In the genomic region with DNA sequence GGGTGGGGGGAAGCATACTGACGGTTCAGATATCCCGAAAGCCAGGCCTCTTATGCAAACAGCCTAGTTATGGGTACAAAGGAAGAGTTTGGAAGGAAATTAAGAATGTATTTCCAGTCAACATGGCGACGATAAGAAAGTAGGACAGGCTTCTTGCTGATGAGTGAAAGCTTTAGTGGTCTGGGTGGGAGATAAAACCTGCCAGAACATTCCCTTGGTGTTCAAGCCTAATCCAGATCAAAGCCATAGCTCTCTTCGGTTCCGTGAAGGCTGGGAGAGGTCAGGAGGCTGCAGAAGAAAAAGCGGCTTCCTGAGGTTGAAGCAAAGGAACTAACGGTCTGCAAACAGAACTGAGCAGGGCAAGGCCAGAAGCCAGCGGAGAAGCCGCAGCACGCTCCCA, we compare ENCODE assay signal across 10 mouse cellular contexts. TPM values are rescaled to one million over a fixed set of nuclear protein-coding genes. Genes with fewer than 3 reads are reported as not detected.
DNase-seq lines count a peak whose midpoint lies in the region; ATAC-seq and TF ChIP-seq lines count a peak whose summit lies in the region.
"Had no signal": no experiment of that assay in that cellular context is flagged by ENCODE, and none has a peak within 500 bp of the region (broad histone marks: within the 10 kb centered on the region; RNA-seq: fewer than 3 reads in every experiment).

No protein-coding gene starts in this region.

- H3K27me3 ChIP-seq in heart, embryonic 13.5 days (replicated peaks) = peaks cover 23% of the 10 kb centered on the region
- peaks cover 13% of the 10 kb centered on the region for H3K27me3 ChIP-seq in heart, embryonic 11.5 days (ENCODE audit: control insufficient read depth, insufficient read depth, low read length)
- no peaks in the 10 kb centered on the region for H3K27me3 ChIP-seq in lung, embryonic 16.5 days (ENCODE audit: control insufficient read depth, insufficient read depth, low read depth, low read length)
- H3K27me3 ChIP-seq in embryonic facial prominence, embryonic 14.5 days (replicated peaks; ENCODE audit: control insufficient read depth, insufficient read depth, low read length) = no peaks in the 10 kb centered on the region
- 0 out of 2 replicates have a peak, but pooled peaks cover 2% of the 10 kb centered on the region for H3K27me3 ChIP-seq in liver, postnatal 0 days (ENCODE audit: insufficient read depth, low read length)

- peaks cover 25% of the 10 kb centered on the region for H3K4me1 ChIP-seq in heart, embryonic 13.5 days
- H3K4me1 ChIP-seq in heart, embryonic 11.5 days (ENCODE audit: control insufficient read depth, insufficient read depth, low read length) = no peaks in the 10 kb centered on the region
- H3K4me1 ChIP-seq in lung, embryonic 16.5 days (replicated peaks; ENCODE audit: control insufficient read depth, insufficient read depth, low read length) = peaks cover 14% of the 10 kb centered on the region
- peaks cover 15% of the 10 kb centered on the region for H3K4me1 ChIP-seq in embryonic facial prominence, embryonic 14.5 days (ENCODE audit: control insufficient read depth, insufficient read depth, low read length)
- peaks cover 3% of the 10 kb centered on the region; the same call in 1 of the 2 replicates for H3K4me1 ChIP-seq in liver, postnatal 0 days (ENCODE audit: insufficient read depth)

- 0 out of 2 replicates have a peak overlapping the region, but pooled peaks have one; percentile 15 for H3K9ac ChIP-seq in heart, embryonic 13.5 days
- no peak overlapping the region for H3K9ac ChIP-seq in heart, embryonic 11.5 days (ENCODE audit: low read depth, low read length)
- H3K9ac ChIP-seq in lung, embryonic 16.5 days (ENCODE audit: low read length) = peak overlapping the region; percentile 24
- H3K9ac ChIP-seq in embryonic facial prominence, embryonic 14.5 days (ENCODE audit: low read depth, low read length) = no peak overlapping the region
- H3K9ac ChIP-seq in liver, postnatal 0 days (replicated peaks) = no peak overlapping the region

- no peak overlapping the region for H3K4me3 ChIP-seq in heart, embryonic 13.5 days
- no peak overlapping the region for H3K4me3 ChIP-seq in heart, embryonic 11.5 days (ENCODE audit: low read depth, low read length)
- H3K4me3 ChIP-seq in lung, embryonic 16.5 days (ENCODE audit: low read length) = no peak overlapping the region
- no peak overlapping the region for H3K4me3 ChIP-seq in embryonic facial prominence, embryonic 14.5 days (ENCODE audit: low read depth, low read length)
- H3K4me3 ChIP-seq in liver, postnatal 0 days (ENCODE audit: low read depth, low read length) = no peak overlapping the region

- no peak for DNase-seq in lung, postnatal 14 days
- DNase-seq in embryonic facial prominence, embryonic 14.5 days (ENCODE audit: low spot score) = no peak
- no peak for DNase-seq in liver, postnatal 0 days
- no peak for DNase-seq in yolk sac, embryonic 10.5 days (ENCODE audit: low spot score)
- DNase-seq in spleen, postnatal 10 days (ENCODE audit: low spot score in 2 of 2) = no peak
- DNase-seq: spleen, adult 18-20 months had no signal

- H3K36me3 ChIP-seq in heart, embryonic 13.5 days = no peaks in the 10 kb centered on the region
- H3K36me3 ChIP-seq in heart, embryonic 11.5 days (ENCODE audit: control insufficient read depth, insufficient read depth, low read length) = no peaks in the 10 kb centered on the region
- H3K36me3 ChIP-seq in lung, embryonic 16.5 days (ENCODE audit: control insufficient read depth, insufficient read depth, low read length) = no peaks in the 10 kb centered on the region
- no peaks in the 10 kb centered on the region for H3K36me3 ChIP-seq in embryonic facial prominence, embryonic 14.5 days (ENCODE audit: control insufficient read depth, insufficient read depth, low read length)
- no peaks in the 10 kb centered on the region for H3K36me3 ChIP-seq in liver, postnatal 0 days (replicated peaks; ENCODE audit: insufficient read depth, low read length)

- no peak for TF ChIP-seq CTCF in liver, postnatal 0 days (IDR thresholded peaks at IDR 0.05; ENCODE audit: low read depth)

- no peak overlapping the region for H3K27ac ChIP-seq in heart, embryonic 13.5 days (replicated peaks)
- H3K27ac ChIP-seq in heart, embryonic 11.5 days (ENCODE audit: low read depth, low read length) = no peak overlapping the region
- no peak overlapping the region for H3K27ac ChIP-seq in lung, embryonic 16.5 days (ENCODE audit: low read length)
- H3K27ac ChIP-seq in embryonic facial prominence, embryonic 14.5 days (replicated peaks; ENCODE audit: low read depth, low read length) = peak overlapping the region; percentile 55; the same call in 1 of the 2 replicates
- H3K27ac ChIP-seq in liver, postnatal 0 days (ENCODE audit: low read depth) = no peak overlapping the region

- no peak for ATAC-seq in heart, embryonic 13.5 days (ENCODE audit: extremely low read depth, insufficient number of reproducible peaks, low FRiP score, low TSS enrichment)
- no peak for ATAC-seq in heart, embryonic 11.5 days (replicated peaks; ENCODE audit: insufficient number of reproducible peaks, low FRiP score, low TSS enrichment)
- ATAC-seq in lung, embryonic 16.5 days (ENCODE audit: low read depth) = no peak
- ATAC-seq in embryonic facial prominence, embryonic 14.5 days (ENCODE audit: low read depth) = no peak; the same call in 1 of the 2 replicates
- no peak for ATAC-seq in liver, postnatal 0 days

- no peak for TF ChIP-seq EP300 in liver, postnatal 0 days (IDR thresholded peaks at IDR 0.05; ENCODE audit: low read depth)

- no peaks in the 10 kb centered on the region for H3K9me3 ChIP-seq in heart, embryonic 13.5 days
- H3K9me3 ChIP-seq in heart, embryonic 11.5 days (replicated peaks; ENCODE audit: control insufficient read depth, low read length) = no peaks in the 10 kb centered on the region
- H3K9me3 ChIP-seq in lung, embryonic 16.5 days (ENCODE audit: control insufficient read depth, low read length) = no peaks in the 10 kb centered on the region
- no peaks in the 10 kb centered on the region for H3K9me3 ChIP-seq in embryonic facial prominence, embryonic 14.5 days (ENCODE audit: control insufficient read depth, low read length)
- no peaks in the 10 kb centered on the region for H3K9me3 ChIP-seq in liver, postnatal 0 days (ENCODE audit: low read length)

- H3K4me2 ChIP-seq in heart, embryonic 13.5 days = peak overlapping the region; percentile 39
- H3K4me2 ChIP-seq in heart, embryonic 11.5 days = no peak overlapping the region
- H3K4me2 ChIP-seq in lung, embryonic 16.5 days (ENCODE audit: low read depth, low read length) = peak overlapping the region; percentile 17; the same call in 1 of the 2 replicates
- H3K4me2 ChIP-seq in embryonic facial prominence, embryonic 14.5 days (ENCODE audit: low read depth, low read length) = no peak overlapping the region; the same call in 1 of the 2 replicates
- peak overlapping the region; percentile 44; the same call in 1 of the 2 replicates for H3K4me2 ChIP-seq in liver, postnatal 0 days (ENCODE audit: low read depth, low read length)

- WGBS in heart, embryonic 13.5 days = 32% methylated on average over 11 of the region's 11 CpGs
- WGBS in heart, embryonic 11.5 days (ENCODE audit: insufficient replicate concordance) = 33% methylated on average over 11 of the region's 11 CpGs
- WGBS in lung, embryonic 16.5 days = 28% methylated on average over 11 of the region's 11 CpGs
- WGBS in embryonic facial prominence, embryonic 14.5 days = 29% methylated on average over 11 of the region's 11 CpGs
- WGBS in liver, postnatal 0 days (ENCODE audit: insufficient replicate concordance) = 48% methylated on average over 11 of the region's 11 CpGs

RNA-seq across cellular contexts. Expression of a gene that starts 12.9 kb away (rescaled TPM):
- 0.17 TPM in 1 of 2 replicates, not detected in the other for polyA plus RNA-seq in heart, embryonic 13.5 days (2015; fragmentation: Nextera tagmentation; extraction: Ambion mirVana)
- polyA plus RNA-seq in heart, embryonic 11.5 days (2014; fragmentation: Nextera tagmentation; extraction: Ambion mirVana) = not detected in 2 replicates
- polyA plus RNA-seq in lung, embryonic 16.5 days (2015; fragmentation: Nextera tagmentation; extraction: Ambion mirVana) = 0.82 and 0.95 TPM in 2 replicates
- 0.51 and 0.85 TPM in 2 replicates for polyA plus RNA-seq in embryonic facial prominence, embryonic 14.5 days (2014; fragmentation: Nextera tagmentation; extraction: Ambion mirVana)
- not detected in 2 replicates for polyA plus RNA-seq in liver, postnatal 0 days (2015; fragmentation: Nextera tagmentation; extraction: Ambion mirVana)
- polyA plus RNA-seq: neural tube, embryonic 14.5 days had no signal

RNA-seq across cellular contexts. Expression of a gene that starts 24.3 kb away (rescaled TPM):
- 0.16 and 0.17 TPM in 2 replicates for polyA plus RNA-seq in heart, embryonic 13.5 days (2015; fragmentation: Nextera tagmentation; extraction: Ambion mirVana)
- polyA plus RNA-seq in heart, embryonic 11.5 days (2014; fragmentation: Nextera tagmentation; extraction: Ambion mirVana) = 0.13 TPM in 1 of 2 replicates, not detected in the other
- polyA plus RNA-seq in lung, embryonic 16.5 days (2015; fragmentation: Nextera tagmentation; extraction: Ambion mirVana) = 0.46 TPM in 1 of 2 replicates, not detected in the other
- 0.22 and 0.24 TPM in 2 replicates for polyA plus RNA-seq in embryonic facial prominence, embryonic 14.5 days (2014; fragmentation: Nextera tagmentation; extraction: Ambion mirVana)
- 0.09 TPM in 1 of 2 replicates, not detected in the other for polyA plus RNA-seq in liver, postnatal 0 days (2015; fragmentation: Nextera tagmentation; extraction: Ambion mirVana)
- polyA plus RNA-seq: neural tube, embryonic 14.5 days had no signal

RNA-seq across cellular contexts. Expression of a gene that starts 39.9 kb away (rescaled TPM):
- polyA plus RNA-seq in heart, embryonic 13.5 days (2015; fragmentation: Nextera tagmentation; extraction: Ambion mirVana) = 11.6 and 11.7 TPM in 2 replicates
- 9.0 and 11.9 TPM in 2 replicates for polyA plus RNA-seq in heart, embryonic 11.5 days (2014; fragmentation: Nextera tagmentation; extraction: Ambion mirVana)
- polyA plus RNA-seq in lung, embryonic 16.5 days (2015; fragmentation: Nextera tagmentation; extraction: Ambion mirVana) = 15.1 and 17.5 TPM in 2 replicates
- polyA plus RNA-seq in embryonic facial prominence, embryonic 14.5 days (2014; fragmentation: Nextera tagmentation; extraction: Ambion mirVana) = 22.5 and 29.1 TPM in 2 replicates
- 2.7 and 2.9 TPM in 2 replicates for polyA plus RNA-seq in liver, postnatal 0 days (2015; fragmentation: Nextera tagmentation; extraction: Ambion mirVana)

Comparison
In these comparisons a context has a peak if more than half of its experiments do, and no peak if none do; other contexts are left out.
1. H3K4me2 ChIP-seq: peak in heart, embryonic 13.5 days (single experiment), lung, embryonic 16.5 days (single experiment) and liver, postnatal 0 days (single experiment); none in heart, embryonic 11.5 days (single experiment) and embryonic facial prominence, embryonic 14.5 days (single experiment).
2. H3K9ac ChIP-seq: peak in heart, embryonic 13.5 days (single experiment) and lung, embryonic 16.5 days (single experiment); none in heart, embryonic 11.5 days (single experiment), embryonic facial prominence, embryonic 14.5 days (single experiment) and liver, postnatal 0 days (single experiment).